Mouse (Mus musculus) right cerebral cortex, adult 18-20 months (tissue): ENCODE data around the gene Ogfod2.
A peak's percentile ranks its signal among the peaks of the same experiment; 100 is the strongest.

Experiments
- DNase-seq: peaks from one replicate; pipeline ENCODE4 v3.0.0; 2022; ENCODE audit warnings: mixed read lengths

Ogfod2 gene

DNA sequence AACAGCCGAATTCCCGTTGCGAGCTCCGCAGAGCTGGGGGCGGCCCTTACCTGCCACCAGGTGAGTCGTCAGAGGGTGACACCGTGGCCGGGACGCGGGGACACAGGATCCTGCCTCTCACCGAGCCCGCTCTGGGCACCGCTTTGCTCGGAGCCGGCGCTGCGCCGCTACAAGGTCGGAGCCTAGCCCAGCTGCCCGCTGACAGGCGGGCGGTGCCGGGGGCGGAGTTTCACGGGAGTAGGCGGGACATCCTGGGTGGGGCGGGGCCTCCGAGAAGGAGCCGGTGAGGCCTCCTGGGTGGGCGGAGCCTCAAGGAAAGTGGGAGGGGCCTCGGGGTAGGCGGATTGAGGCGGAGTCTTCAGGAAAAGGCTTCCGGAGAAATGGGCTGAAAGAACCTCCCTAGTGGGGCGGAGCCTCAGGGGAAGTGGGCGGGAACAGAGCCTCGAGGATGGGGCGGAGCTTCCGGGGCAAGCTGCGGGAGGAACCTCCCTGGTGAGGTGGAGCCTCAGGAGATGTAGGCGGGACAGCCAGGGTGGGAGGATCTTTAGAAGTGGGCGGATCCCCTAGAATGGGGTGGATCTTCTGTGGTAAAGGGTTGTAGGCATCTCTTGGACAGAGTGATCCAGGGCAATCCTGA, 16.4 kb upstream of the Ogfod2 start, which contains the start of gene Abcb9:
TSS of gene Abcb9 (minus strand) at position 203 of the 637 bp plus-strand sequence.
- DNase-seq, result peak; percentile 98

GRCm38 (mm10) chr5:124098923-124099322, 13.2 kb upstream of the Ogfod2 start:
- DNase-seq, result no peak

- no peak for DNase-seq
These were observed 11.7 kb upstream of the Ogfod2 start for GRCm38 (mm10) chr5:124100128-124101044.

- no peak for DNase-seq
These were observed 9.8 kb upstream of the Ogfod2 start for GRCm38 (mm10) chr5:124102326-124102725.

DNA sequence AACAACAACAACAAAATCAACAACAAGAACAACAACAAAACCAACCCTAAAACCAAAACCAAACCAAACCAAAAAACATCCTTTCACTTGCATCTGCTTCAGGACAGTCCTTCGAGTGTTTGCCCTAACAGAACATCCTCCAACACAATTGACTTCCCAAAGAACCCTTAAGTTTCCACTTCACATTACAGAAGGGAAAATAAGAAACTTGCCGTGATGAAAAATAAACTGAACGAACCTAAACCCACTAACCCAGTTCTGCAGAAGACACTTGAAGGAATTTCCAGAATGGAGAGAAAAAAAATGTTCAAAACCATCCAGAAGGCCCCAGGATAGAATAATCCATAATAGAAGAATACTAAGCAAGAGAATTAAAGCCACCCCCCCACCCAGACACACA, 9.1 kb upstream of the Ogfod2 start:
- DNase-seq, result no peak

DNA sequence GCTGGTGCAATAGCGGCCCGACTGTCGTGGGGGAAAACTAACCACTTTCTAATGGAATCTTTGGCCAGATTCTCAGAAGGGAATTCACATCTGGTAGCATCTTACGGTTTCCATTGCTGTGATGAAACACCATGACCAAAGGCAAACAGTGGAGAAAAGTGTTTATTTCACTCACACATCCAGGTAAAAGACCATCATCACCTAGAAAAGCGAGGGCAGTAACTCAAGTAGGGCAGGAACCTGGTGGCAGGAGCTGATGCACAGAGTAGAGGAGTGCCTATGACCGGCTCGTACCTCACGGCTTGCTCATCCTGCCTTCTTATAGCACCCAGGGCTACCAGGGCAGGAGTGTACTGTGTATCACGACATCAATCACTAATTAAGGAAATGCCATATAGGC, 8.5 kb upstream of the Ogfod2 start:
- no peak for DNase-seq

GRCm38 (mm10) chr5:124111077-124111741, 888 bp upstream of the Ogfod2 start:
- no peak for DNase-seq

DNA sequence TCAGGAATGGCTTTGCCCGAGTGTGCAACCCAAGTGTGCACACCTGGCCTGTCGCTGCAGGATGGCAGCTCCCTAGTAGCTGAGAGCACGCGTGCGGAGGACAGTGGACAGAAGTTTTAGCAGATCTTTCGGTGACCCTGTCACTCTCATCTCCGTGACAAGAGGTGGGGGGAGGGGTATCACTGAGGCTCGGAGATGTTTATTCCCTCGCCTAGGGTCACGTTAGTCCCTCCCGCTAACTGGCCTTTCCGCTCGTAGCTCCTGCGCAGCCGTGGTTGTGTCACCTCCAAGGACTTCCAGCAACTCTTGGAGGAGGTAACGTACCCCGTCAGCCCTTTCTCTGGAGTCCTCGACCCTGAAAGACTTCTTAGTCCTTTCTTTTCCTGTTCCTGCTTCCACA, 434 bp downstream of the Ogfod2 start:
- DNase-seq, result no peak

GRCm38 (mm10) chr5:124113030-124113429, 933 bp downstream of the Ogfod2 start:
- DNase-seq, result peak; percentile 79

DNA sequence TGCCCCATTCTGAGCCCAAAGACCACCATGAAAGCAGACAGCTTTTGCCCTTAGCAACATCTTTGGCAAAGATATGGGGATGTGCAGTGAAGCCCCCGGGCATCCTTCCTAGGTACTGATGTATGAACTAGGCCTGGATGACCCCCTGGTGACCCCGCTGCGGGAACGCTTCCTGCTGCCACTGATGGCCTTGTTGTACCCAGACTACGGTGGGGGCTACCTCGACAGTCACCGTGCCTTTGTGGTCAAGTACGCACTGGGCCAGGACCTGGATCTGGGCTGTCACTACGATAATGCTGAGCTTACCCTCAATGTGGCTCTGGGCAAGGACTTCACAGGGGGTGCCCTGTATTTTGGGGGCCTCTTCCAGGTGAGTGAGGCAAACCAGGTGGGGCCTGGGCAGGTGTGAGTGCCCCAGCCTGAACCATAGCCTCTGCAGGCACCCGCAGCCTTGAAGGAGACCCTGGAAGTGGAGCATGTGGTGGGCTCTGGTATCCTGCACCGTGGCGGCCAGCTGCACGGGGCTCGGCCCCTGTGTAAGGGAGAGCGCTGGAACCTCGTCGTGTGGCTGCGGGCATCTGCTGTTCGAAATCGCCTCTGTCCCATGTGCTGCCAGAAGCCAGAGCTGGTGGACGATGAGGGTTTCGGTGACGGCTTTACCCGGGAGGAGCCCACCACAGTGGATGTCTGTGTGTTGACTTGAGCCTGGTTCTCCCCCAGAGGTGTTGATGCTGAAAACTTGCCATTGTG, 2.4 kb downstream of the Ogfod2 start:
- no peak for DNase-seq

DNA sequence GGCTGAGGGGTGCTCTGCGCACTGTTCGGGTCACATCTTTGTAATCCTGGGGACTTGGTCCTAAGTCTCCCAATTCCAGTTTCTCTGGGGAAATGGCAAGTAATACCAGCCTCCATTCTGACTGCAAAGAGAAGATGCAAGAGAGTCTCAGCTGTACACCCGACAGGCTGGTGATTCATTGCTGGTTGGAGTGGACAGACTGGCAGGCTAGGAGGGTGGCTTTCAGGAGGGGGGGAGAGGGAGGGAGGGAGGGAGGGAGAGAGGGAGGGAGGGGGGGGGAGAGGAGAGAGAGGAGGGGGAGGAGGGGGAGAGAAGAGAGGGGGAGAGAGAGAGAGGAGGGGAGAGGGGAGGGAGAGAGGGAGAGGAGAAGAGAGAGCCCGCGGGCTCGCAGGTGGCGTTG, 3.4 kb downstream of the Ogfod2 start:
- no peak for DNase-seq

- DNase-seq, result peak; percentile 80
These were observed 4.1 kb downstream of the Ogfod2 start, which contains the start of gene Arl6ip4 for GRCm38 (mm10) chr5:124115990-124116845. TSS of gene Arl6ip4 (plus strand) at chr5:124116089.

GRCm38 (mm10) chr5:124119204-124119603, 7.1 kb downstream of the Ogfod2 start:
- DNase-seq, result no peak

- DNase-seq, result no peak
These were observed 10.3 kb downstream of the Ogfod2 start for GRCm38 (mm10) chr5:124122357-124122756.

GRCm38 (mm10) chr5:124125093-124125492, 13.0 kb downstream of the Ogfod2 start:
- no peak for DNase-seq

DNA sequence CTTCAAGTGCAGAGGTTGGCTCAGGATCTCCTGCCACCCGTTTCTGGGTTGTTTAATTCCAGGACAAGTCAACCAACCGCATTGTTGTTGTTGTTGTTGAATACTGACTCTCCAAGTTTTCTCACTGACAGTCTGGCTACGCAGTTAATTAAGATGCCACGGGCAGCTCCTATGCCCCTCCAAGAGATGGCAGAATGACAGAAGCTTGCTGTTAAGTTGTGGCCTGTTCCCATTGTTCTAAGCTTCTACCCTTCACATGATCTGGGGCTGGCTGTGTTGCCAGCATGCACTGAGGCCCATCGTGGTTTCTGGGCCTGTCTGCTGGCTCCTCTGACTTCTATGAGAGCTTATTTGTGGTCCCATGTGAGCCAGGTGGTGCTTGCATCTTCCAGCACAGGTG, 22.2 kb downstream of the Ogfod2 start:
- DNase-seq, result no peak

DNA sequence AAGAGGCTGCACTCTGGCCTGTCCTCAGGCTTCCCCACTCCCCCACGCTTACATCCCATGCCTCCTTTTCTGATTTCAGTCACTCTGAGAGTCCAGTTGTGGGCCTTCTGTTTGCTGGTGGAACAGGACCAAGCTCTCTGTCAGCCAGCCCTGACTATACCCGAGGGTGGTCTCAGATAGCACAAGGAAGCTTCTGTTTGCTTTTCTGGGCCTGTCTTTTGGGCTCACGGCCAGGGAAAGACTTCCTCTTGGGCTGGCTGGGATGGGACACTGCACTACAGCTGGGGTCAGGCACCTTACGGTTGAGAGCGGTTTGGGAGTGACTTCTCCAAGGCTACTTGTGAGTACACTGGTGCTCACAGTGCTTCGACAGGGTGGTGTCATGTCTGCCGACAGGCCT, 26.0 kb downstream of the Ogfod2 start:
- DNase-seq, result no peak

DNA sequence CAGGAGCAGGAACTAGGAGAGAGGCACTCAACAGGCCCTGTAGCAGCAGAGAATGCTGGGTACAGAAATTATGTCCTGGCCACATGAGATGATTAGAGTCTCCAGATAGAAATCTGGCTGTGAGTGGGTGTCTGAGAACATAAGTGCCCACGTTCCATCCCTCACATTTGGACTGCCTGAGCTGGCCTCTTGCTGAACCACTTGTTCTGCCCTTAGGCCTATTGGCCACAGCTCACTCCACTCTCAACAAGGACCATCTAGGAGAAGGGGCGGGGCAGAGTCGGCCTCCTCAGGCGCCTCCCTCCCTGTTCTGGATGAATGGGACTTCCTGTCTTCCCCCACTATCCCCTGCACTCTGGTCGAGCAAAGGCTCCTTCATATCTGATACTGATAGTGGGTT, 36.9 kb downstream of the Ogfod2 start:
- no peak for DNase-seq

DNA sequence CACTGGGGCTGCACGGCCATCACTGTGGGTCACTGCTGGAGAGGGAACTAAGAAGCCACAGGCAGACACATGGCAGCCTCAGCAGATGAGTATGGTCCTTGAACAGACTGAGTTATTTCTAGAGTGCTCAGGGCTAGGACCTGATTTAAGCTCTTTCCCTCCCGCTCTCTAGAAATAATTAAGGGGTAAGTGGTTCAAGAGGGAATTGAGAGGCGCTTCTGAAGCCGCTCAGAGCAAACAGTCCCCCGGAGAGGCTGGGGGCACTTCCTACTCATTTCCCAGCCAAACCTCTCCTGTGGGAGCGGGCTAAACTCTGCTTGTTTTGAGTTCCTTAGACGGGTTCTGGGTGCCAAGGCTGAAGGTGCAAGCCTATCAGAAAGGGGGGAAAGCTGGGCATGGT, 38.8 kb downstream of the Ogfod2 start:
- DNase-seq, result no peak

- no peak for DNase-seq
These were observed 40.6 kb downstream of the Ogfod2 start for GRCm38 (mm10) chr5:124152734-124153133.

DNA sequence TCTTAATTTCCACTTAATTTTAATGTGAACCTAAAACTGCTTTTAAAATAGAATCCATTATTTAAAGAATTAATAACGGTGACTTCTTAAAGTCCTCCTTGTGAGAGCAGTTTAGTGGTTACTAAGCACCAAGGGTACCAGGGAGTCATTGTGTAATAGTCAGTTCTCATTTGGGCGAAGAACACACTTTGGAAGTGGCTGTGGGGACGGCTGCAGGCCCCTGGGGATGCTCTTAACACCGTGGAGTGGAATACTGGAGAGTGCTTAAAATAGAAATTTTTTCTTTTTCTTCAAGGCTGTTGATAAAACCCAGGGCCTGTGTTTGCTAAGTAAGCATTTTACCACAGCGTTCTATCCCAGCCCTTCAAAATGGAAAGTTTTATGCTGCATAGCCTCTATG, 43.8 kb downstream of the Ogfod2 start:
- no peak for DNase-seq

- no peak for DNase-seq
These were observed 46.2 kb downstream of the Ogfod2 start for GRCm38 (mm10) chr5:124158305-124158704.
